ENCODE assay signal across 25 mouse cellular contexts in genomic region chr8:55906848-55907247, GRCm38 (mm10). TPM values are rescaled to one million over a fixed set of nuclear protein-coding genes. Genes with fewer than 3 reads are reported as not detected.
"Had no signal": no experiment of that assay in that cellular context is flagged by ENCODE, and none has a peak within 500 bp of the region (broad histone marks: within the 10 kb centered on the region; RNA-seq: fewer than 3 reads in every experiment).

Gene Adam29 (minus strand): TSS chr8:55906948.

- H3K36me3 ChIP-seq: neural tube, embryonic 12.5 days; neural tube, embryonic 13.5 days; neural tube, embryonic 15.5 days; stomach, embryonic 15.5 days had no signal

- H3K4me3 ChIP-seq: neural tube, embryonic 12.5 days; neural tube, embryonic 13.5 days; neural tube, embryonic 15.5 days; stomach, embryonic 15.5 days had no signal

- DNase-seq: retina, postnatal 1 day; right cerebral cortex, adult 18-20 months; right cerebral cortex, postnatal 14 days; right cerebral cortex, postnatal 25 days; right cerebral cortex, postnatal 4 days; spleen, adult 18-20 months; thymus, adult 18-20 months; thymus, adult 2 months; thymus, postnatal 14 days; thymus, postnatal 25 days; thymus, postnatal 36 days; thymus, postnatal 4 days had no signal

- H3K27ac ChIP-seq: neural tube, embryonic 12.5 days; neural tube, embryonic 13.5 days; neural tube, embryonic 15.5 days; stomach, embryonic 15.5 days; stomach, postnatal 0 days had no signal

- H3K4me1 ChIP-seq: neural tube, embryonic 12.5 days; neural tube, embryonic 13.5 days; neural tube, embryonic 15.5 days; stomach, embryonic 15.5 days had no signal

- H3K27me3 ChIP-seq: neural tube, embryonic 12.5 days; neural tube, embryonic 13.5 days; neural tube, embryonic 15.5 days; stomach, embryonic 15.5 days had no signal

RNA-seq across cellular contexts. Expression of gene Adam29, which starts in this region (rescaled TPM):
- polyA plus RNA-seq: neural tube, embryonic 11.5 days; neural tube, embryonic 12.5 days; neural tube, embryonic 13.5 days; neural tube, embryonic 14.5 days; neural tube, embryonic 15.5 days; small intestine, adult 2 months; spleen, adult 2 months; stomach, embryonic 14.5 days; stomach, embryonic 15.5 days; stomach, embryonic 16.5 days; stomach, postnatal 0 days; thymus, adult 2 months; thymus, postnatal 0 days; urinary bladder, adult 2 months had no signal
